Mouse (Mus musculus) layer of hippocampus, postnatal 25 days (tissue): ENCODE data around the gene Arhgef10l. TPM values are rescaled to one million over a fixed set of nuclear protein-coding genes. Genes with fewer than 3 reads are reported as not detected.

Source experiments
- DNase-seq, 2 experiments: peaks; one replicate each; pipeline ENCODE4 v3.0.0; 2022; ENCODE audit warnings: mixed read lengths in 2 of 2, low spot score in 1 of 2; ENCODE audit errors: extremely low spot score in 1 of 2
- microRNA-seq, 2 experiments: library from miRNA; unstranded; fragments of <30 nt; microRNA quantifications; one replicate each; pipeline ENCODE4 v1.2.0; 2021
- total RNA-seq, 2 experiments: library from RNA; stranded (reverse); gene quantifications; 2 replicates each; pipeline ENCODE4 v1.2.3; 2021

The Arhgef10l gene
- total RNA-seq, 2 experiments from 2014 or later, result 43.4 to 46.6 TPM

- no peak for DNase-seq
Observed at GRCm38 (mm10) chr4:140483134-140483533, 182.7 kb downstream of the Arhgef10l start.

DNA sequence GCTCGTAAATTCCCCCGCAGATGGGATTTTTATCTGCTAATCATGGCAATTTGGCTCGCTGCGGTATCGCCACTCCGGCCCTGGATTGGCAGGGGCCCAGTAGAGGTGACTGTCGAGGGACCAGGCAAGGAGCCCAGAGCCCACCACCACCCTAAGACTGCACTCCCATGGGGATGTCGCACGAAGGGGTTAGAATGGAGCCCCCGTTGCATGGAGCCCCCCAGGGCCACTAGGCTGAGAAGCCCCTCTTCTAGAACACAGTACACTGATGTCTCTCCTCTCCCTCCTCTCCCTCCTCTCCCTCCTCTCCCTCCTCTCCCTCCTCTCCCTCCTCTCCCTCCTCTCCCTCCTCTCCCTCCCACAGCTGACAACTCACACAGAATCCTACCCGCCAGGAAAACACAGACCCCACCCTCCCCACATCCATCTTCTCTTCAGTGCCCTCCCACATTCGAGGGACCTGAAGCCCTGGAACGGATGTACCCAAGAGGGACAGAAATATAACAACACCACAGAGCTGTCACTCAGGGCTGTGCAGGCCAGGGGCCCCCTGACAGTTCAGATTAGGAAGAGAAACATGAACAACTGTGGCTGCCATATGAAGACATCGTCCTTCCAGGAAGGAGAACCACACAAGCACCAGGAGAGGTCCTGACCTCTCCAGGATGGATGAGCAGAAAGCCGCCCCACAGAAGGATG, 185.3 kb downstream of the Arhgef10l start:
- DNase-seq, result no peak

- no peak for DNase-seq
Observed at GRCm38 (mm10) chr4:140475194-140475593, 190.6 kb downstream of the Arhgef10l start.

GRCm38 (mm10) chr4:140469760-140470452, 195.9 kb downstream of the Arhgef10l start:
- DNase-seq, result peak; percentile 46 to 50

DNA sequence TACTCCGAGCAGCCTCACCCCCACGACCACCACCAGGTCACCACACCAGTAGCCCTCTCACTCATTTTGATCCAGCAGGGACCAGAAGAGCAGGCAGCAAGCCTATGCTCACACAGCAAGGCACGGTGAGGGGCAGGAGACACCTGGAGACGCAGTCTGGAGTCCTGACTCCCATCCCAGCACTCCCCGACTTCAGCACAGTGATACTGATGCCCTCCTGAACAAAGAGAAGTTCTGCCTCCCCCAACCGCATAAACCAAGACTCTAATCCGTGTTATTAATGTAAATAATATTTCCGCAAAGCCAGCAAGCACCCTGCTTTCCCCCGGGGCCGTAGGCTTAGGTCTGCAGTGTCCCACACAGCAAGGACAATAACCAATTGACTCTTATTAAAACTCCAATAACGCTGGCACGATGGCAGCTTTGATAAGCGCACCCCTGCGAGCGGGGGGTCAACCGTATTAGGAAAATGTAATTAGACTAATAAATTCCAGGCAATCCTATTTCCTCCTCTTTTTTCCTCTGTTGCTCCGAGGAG, 198.5 kb downstream of the Arhgef10l start:
- DNase-seq, result no peak

Small RNAs within 50 kb of the gene (microRNA-seq; reads per million reads assigned to microRNA genes)
- gene Gm23045, result 0 reads per million in 2 experiments

Other genes starting within 250 kb of the Arhgef10l start
- gene Rcc2, start 34.5 kb upstream of the Arhgef10l start, total RNA-seq, result 10 to 100 TPM; 87.9 to 88.8 TPM
- not detected for gene Padi6, start 76.6 kb upstream of the Arhgef10l start, total RNA-seq
- gene Padi4, start 108.2 kb upstream of the Arhgef10l start, total RNA-seq, result not detected
- gene Padi3, start 144.6 kb upstream of the Arhgef10l start, total RNA-seq, result not detected
- gene Padi1, start 179.8 kb upstream of the Arhgef10l start, total RNA-seq, result not detected
- gene Padi2, start 240.3 kb upstream of the Arhgef10l start, total RNA-seq, result 10 to 100 TPM; 21.2 to 22.2 TPM